Mouse (Mus musculus): Measurements from ENCODE around the gene Etnk1.

The Etnk1 gene

GRCm38 (mm10) chr6:143170166-143170960 is 3.3 kb downstream of the Etnk1 start:
- in situ Hi-C loops (cut with MseI, MboI): loop anchor here in 1 of 2 experiments (10.0 kb wide), 1 partner anchor 136 kb away; no protein-coding TSS in a partner anchor

GRCm38 (mm10) chr6:143171066-143171465 is 4.0 kb downstream of the Etnk1 start:
- in situ Hi-C loops (cut with MseI, MboI): loop anchor here in 1 of 2 experiments (10.0 kb wide), 1 partner anchor 136 kb away; no protein-coding TSS in a partner anchor

GRCm38 (mm10) chr6:143171781-143172465 is 4.9 kb downstream of the Etnk1 start:
- in situ Hi-C loops (cut with MseI, MboI): loop anchor here in 1 of 2 experiments (10.0 kb wide), 1 partner anchor 137 kb away; no protein-coding TSS in a partner anchor

- in situ Hi-C loops (cut with MseI, MboI): loop anchor here in 1 of 2 experiments (10.0 kb wide), 1 partner anchor 138 kb away; no protein-coding TSS in a partner anchor
Observed at GRCm38 (mm10) chr6:143172683-143173082, 5.7 kb downstream of the Etnk1 start.

GRCm38 (mm10) chr6:143174226-143174625 is 7.2 kb downstream of the Etnk1 start:
- in situ Hi-C loops (cut with MseI, MboI): loop anchor here in 1 of 2 experiments (10.0 kb wide), 1 partner anchor 139 kb away; no protein-coding TSS in a partner anchor

- in situ Hi-C loops (cut with MseI, MboI): loop anchor here in 1 of 2 experiments (10.0 kb wide), 1 partner anchor 140 kb away; no protein-coding TSS in a partner anchor
Observed at GRCm38 (mm10) chr6:143174906-143175656, 8.1 kb downstream of the Etnk1 start.

GRCm38 (mm10) chr6:143176076-143176475 is 9.1 kb downstream of the Etnk1 start:
- in situ Hi-C loops (cut with MseI, MboI): loop anchor here in 1 of 2 experiments (10.0 kb wide), 1 partner anchor 141 kb away; no protein-coding TSS in a partner anchor

GRCm38 (mm10) chr6:143176591-143176990 is 9.6 kb downstream of the Etnk1 start:
- in situ Hi-C loops (cut with MseI, MboI): loop anchor here in 1 of 2 experiments (10.0 kb wide), 1 partner anchor 142 kb away; no protein-coding TSS in a partner anchor

GRCm38 (mm10) chr6:143179181-143179580 is 12.2 kb downstream of the Etnk1 start:
- in situ Hi-C loops (cut with MseI, MboI): loop anchor here in 1 of 2 experiments (10.0 kb wide), 1 partner anchor 144 kb away; no protein-coding TSS in a partner anchor

- in situ Hi-C loops (cut with MseI, MboI): loop anchor here in 1 of 2 experiments (10.0 kb wide), 1 partner anchor 145 kb away; no protein-coding TSS in a partner anchor
Observed at GRCm38 (mm10) chr6:143179733-143180132, 12.7 kb downstream of the Etnk1 start.

- in situ Hi-C loops (cut with MseI, MboI): no loop called here
Observed at GRCm38 (mm10) chr6:143180511-143180910, 13.5 kb downstream of the Etnk1 start.

GRCm38 (mm10) chr6:143184099-143184498 is 17.1 kb downstream of the Etnk1 start:
- in situ Hi-C loops (cut with MseI, MboI): no loop called here

GRCm38 (mm10) chr6:143184745-143185144 is 17.7 kb downstream of the Etnk1 start:
- in situ Hi-C loops (cut with MseI, MboI): no loop called here

GRCm38 (mm10) chr6:143190838-143191476 is 23.9 kb downstream of the Etnk1 start:
- in situ Hi-C loops (cut with MseI, MboI): no loop called here

GRCm38 (mm10) chr6:143191477-143192098 is 24.6 kb downstream of the Etnk1 start:
- in situ Hi-C loops (cut with MseI, MboI): no loop called here

- in situ Hi-C loops (cut with MseI, MboI): no loop called here
Observed at GRCm38 (mm10) chr6:143192709-143193108, 25.7 kb downstream of the Etnk1 start.

GRCm38 (mm10) chr6:143193166-143193565 is 26.1 kb downstream of the Etnk1 start:
- in situ Hi-C loops (cut with MseI, MboI): no loop called here

GRCm38 (mm10) chr6:143193641-143194040 is 26.6 kb downstream of the Etnk1 start:
- in situ Hi-C loops (cut with MseI, MboI): no loop called here

- in situ Hi-C loops (cut with MseI, MboI): no loop called here
Observed at GRCm38 (mm10) chr6:143197053-143197452, 30.0 kb downstream of the Etnk1 start.

GRCm38 (mm10) chr6:143198421-143198820 is 31.4 kb downstream of the Etnk1 start:
- in situ Hi-C loops (cut with MseI, MboI): no loop called here

All from mouse trophoblast stem cell (cell line).